Mouse (Mus musculus): Measurements from ENCODE around the gene Fam24a. TPM values are rescaled to one million over a fixed set of nuclear protein-coding genes. Genes with fewer than 3 reads are reported as not detected.

Gene Fam24a
- polyA plus RNA-seq, 1 experiment from 2014 or later, result 0.42 TPM

GRCm38 (mm10) chr7:131370648-131371469, 37.2 kb downstream of the Fam24a start, which contains the start of gene Pstk:
Pstk (plus strand) TSS chr7:131371141.
- DNase-seq, result peak; percentile 95
- H3K9me3 ChIP-seq (ENCODE audit: control insufficient read depth, low read length), result no peaks in the 10 kb centered on the region
- H3K4me2 ChIP-seq (ENCODE audit: low read length), result peak within 1 kb of the TSS; percentile 75
- peak; percentile 90 for ATAC-seq (ENCODE audit: low FRiP score, low TSS enrichment)
- peak within 1 kb of the TSS; percentile 77 for H3K4me3 ChIP-seq (replicated peaks; ENCODE audit: low read depth, low read length)
- peaks cover 5% of the 10 kb centered on the region; the same call in 1 of the 2 replicates for H3K4me1 ChIP-seq (ENCODE audit: control insufficient read depth, insufficient read depth, low read length)
- 4% methylated on average over 47 of the region's 47 CpGs for WGBS
- H3K9ac ChIP-seq (replicated peaks; ENCODE audit: low read length), result peak within 1 kb of the TSS; percentile 94
- H3K36me3 ChIP-seq (ENCODE audit: control insufficient read depth, insufficient read depth, low read length), result peaks cover 6% of the 10 kb centered on the region; the same call in 1 of the 2 replicates
- H3K27ac ChIP-seq (replicated peaks; ENCODE audit: low read depth, low read length), result peak within 1 kb of the TSS; percentile 92
- H3K27me3 ChIP-seq (ENCODE audit: control insufficient read depth, insufficient read depth, low read length), result no peaks in the 10 kb centered on the region

GRCm38 (mm10) chr7:131371470-131371860, 37.8 kb downstream of the Fam24a start:
- Histone ChIP-seq H3K4me3 (replicated peaks; ENCODE audit: low read depth, low read length) (peak overlapping the region; percentile 77), H3K27ac (replicated peaks; ENCODE audit: low read depth, low read length) (peak overlapping the region; percentile 92), H3K9ac (replicated peaks; ENCODE audit: low read length) (peak overlapping the region; percentile 94), H3K4me1 (ENCODE audit: control insufficient read depth, insufficient read depth, low read length) (peaks cover 5% of the 10 kb centered on the region; the same call in 1 of the 2 replicates), H3K27me3 (ENCODE audit: control insufficient read depth, insufficient read depth, low read length) (no peaks in the 10 kb centered on the region), H3K4me2 (ENCODE audit: low read length) (peak overlapping the region; percentile 75), H3K36me3 (ENCODE audit: control insufficient read depth, insufficient read depth, low read length) (peaks cover 6% of the 10 kb centered on the region; the same call in 1 of the 2 replicates), H3K9me3 (ENCODE audit: control insufficient read depth, low read length) (no peaks in the 10 kb centered on the region)
- ATAC-seq (ENCODE audit: low FRiP score, low TSS enrichment) (peak; percentile 8; the same call in 1 of the 2 replicates), DNase-seq (no peak)
- 9% methylated on average over 9 of the region's 9 CpGs for WGBS

- DNase-seq (peak; percentile 22), ATAC-seq (ENCODE audit: low FRiP score, low TSS enrichment) (no peak)
- H3K9me3 ChIP-seq (ENCODE audit: control insufficient read depth, low read length), result no peaks in the 10 kb centered on the region
- peak overlapping the region; percentile 75 for H3K4me2 ChIP-seq (ENCODE audit: low read length)
- H3K27me3 ChIP-seq (ENCODE audit: control insufficient read depth, insufficient read depth, low read length), result no peaks in the 10 kb centered on the region
- H3K36me3 ChIP-seq (ENCODE audit: control insufficient read depth, insufficient read depth, low read length), result peaks cover 6% of the 10 kb centered on the region; the same call in 1 of the 2 replicates
- peak overlapping the region; percentile 77 for H3K4me3 ChIP-seq (replicated peaks; ENCODE audit: low read depth, low read length)
- H3K27ac ChIP-seq (replicated peaks; ENCODE audit: low read depth, low read length), result no peak overlapping the region
- 75% methylated on average over 9 of the region's 9 CpGs for WGBS
- peaks cover 5% of the 10 kb centered on the region; the same call in 1 of the 2 replicates for H3K4me1 ChIP-seq (ENCODE audit: control insufficient read depth, insufficient read depth, low read length)
- H3K9ac ChIP-seq (replicated peaks; ENCODE audit: low read length), result peak overlapping the region; percentile 94; the same call in 1 of the 2 replicates
Measured at GRCm38 (mm10) chr7:131371880-131372651, 38.4 kb downstream of the Fam24a start.

Other genes with a start within 250 kb of the Fam24a start
- gene 4933402N03Rik, start 187.6 kb upstream of the Fam24a start, polyA plus RNA-seq (2014; fragmentation: Nextera tagmentation; extraction: Ambion mirVana), result not detected in 2 replicates
- not detected in 2 replicates for gene 5430419D17Rik, start 159.5 kb upstream of the Fam24a start, polyA plus RNA-seq (2014; fragmentation: Nextera tagmentation; extraction: Ambion mirVana)
- gene Cuzd1, start 11.6 kb upstream of the Fam24a start, polyA plus RNA-seq (2014; fragmentation: Nextera tagmentation; extraction: Ambion mirVana), result not detected in 2 replicates
- gene Fam24b, start 4.3 kb upstream of the Fam24a start, polyA plus RNA-seq (2014; fragmentation: Nextera tagmentation; extraction: Ambion mirVana), result not detected in 2 replicates
- 28.8 and 28.9 TPM in 2 replicates for gene 2310057M21Rik, start 28.9 kb downstream of the Fam24a start, polyA plus RNA-seq (2014; fragmentation: Nextera tagmentation; extraction: Ambion mirVana)
- 42.8 and 46.3 TPM in 2 replicates for gene Pstk, start 37.3 kb downstream of the Fam24a start, polyA plus RNA-seq (2014; fragmentation: Nextera tagmentation; extraction: Ambion mirVana)
- 15.6 and 22.8 TPM in 2 replicates for gene Ikzf5, start 76.7 kb downstream of the Fam24a start, polyA plus RNA-seq (2014; fragmentation: Nextera tagmentation; extraction: Ambion mirVana)
- gene Acadsb, start 76.7 kb downstream of the Fam24a start, polyA plus RNA-seq (2014; fragmentation: Nextera tagmentation; extraction: Ambion mirVana), result 99.3 and 125 TPM in 2 replicates
- gene Hmx3, start 209.0 kb downstream of the Fam24a start, polyA plus RNA-seq (2014; fragmentation: Nextera tagmentation; extraction: Ambion mirVana), result 0.15 and 0.33 TPM in 2 replicates
- 0.07 and 0.09 TPM in 2 replicates for gene Hmx2, start 214.9 kb downstream of the Fam24a start, polyA plus RNA-seq (2014; fragmentation: Nextera tagmentation; extraction: Ambion mirVana)
- 167 and 169 TPM in 2 replicates for gene Bub3, start 226.4 kb downstream of the Fam24a start, polyA plus RNA-seq (2014; fragmentation: Nextera tagmentation; extraction: Ambion mirVana)